Mouse (Mus musculus): ENCODE data around the gene Tnpo1.
A peak's percentile ranks its signal among the peaks of the same experiment; 100 is the strongest.
"Not testable (repeated sequence)": the region's sequence is repeated elsewhere in the genome, so short reads cannot be mapped to it uniquely, and the experiment has no call there.

Tnpo1 gene

DNA sequence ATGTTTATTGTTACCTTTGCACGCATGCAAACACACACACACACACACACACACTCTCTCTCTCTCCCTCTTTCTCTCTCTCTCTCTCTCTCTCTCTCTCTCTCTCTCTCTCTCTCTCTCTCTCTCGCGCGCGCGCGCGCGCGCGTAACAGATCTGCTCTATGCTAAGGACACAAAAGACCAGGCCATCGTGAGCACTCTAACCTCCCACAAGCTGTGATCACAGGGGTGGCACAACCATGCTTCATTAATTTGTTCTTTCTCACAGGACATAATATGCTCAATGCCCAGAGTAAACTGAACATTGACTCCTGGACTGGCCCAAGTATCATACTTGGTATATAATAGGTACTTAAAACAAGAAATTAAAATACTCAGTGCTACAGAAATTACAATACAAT is 37.0 kb downstream of the Tnpo1 start:
- DNase-seq (ENCODE audit: low spot score) = no peak

- no peak for DNase-seq (ENCODE audit: low spot score)
Observed at GRCm38 (mm10) chr13:98883774-98884173, 42.4 kb downstream of the Tnpo1 start.

GRCm38 (mm10) chr13:98881991-98882390 is 44.2 kb downstream of the Tnpo1 start:
- DNase-seq (ENCODE audit: low spot score) = no peak

DNA sequence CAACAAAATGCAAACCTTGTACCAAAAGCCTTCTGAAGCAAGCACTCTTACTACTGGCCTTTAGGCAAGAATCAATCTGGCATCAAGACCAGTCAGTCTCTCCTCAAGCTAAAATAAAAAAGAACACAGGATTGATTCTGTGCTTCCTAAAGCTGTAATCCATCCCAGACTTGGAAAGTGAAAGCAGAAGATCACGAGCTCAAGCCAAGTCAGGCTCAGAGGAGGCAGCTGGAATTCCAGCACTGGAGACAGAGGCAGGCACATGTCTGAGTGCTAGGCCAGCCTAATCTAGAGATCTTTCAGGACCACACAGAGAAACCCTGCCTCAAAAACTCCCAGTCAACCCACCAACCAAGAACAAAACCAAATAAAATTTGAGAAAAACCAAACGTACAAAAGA is 45.8 kb downstream of the Tnpo1 start:
- DNase-seq (ENCODE audit: low spot score) = no peak

GRCm38 (mm10) chr13:98879422-98879821 is 46.8 kb downstream of the Tnpo1 start:
- DNase-seq (ENCODE audit: low spot score) = no peak

DNA sequence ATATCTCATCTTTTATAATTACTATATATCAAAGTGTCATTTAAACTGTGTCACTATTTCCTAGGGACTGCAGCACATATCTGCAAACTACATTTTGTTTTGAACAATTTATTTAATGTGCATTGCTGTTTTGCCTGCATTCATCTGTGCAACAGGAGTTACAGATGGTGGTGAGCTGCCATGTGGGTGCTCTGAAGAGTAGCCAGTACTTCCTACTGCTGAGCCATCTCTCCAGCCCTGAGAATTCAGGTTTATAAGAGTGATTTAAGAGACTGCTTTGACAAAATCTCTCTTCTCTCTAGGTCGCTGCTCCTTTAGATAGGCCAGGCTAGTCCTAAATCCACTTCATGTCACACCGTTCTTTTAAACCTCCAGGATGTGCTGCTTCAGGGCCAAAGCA is 49.0 kb downstream of the Tnpo1 start:
- DNase-seq (ENCODE audit: low spot score) = no peak

GRCm38 (mm10) chr13:98874727-98875126 is 51.5 kb downstream of the Tnpo1 start:
- DNase-seq (ENCODE audit: low spot score) = no peak

DNA sequence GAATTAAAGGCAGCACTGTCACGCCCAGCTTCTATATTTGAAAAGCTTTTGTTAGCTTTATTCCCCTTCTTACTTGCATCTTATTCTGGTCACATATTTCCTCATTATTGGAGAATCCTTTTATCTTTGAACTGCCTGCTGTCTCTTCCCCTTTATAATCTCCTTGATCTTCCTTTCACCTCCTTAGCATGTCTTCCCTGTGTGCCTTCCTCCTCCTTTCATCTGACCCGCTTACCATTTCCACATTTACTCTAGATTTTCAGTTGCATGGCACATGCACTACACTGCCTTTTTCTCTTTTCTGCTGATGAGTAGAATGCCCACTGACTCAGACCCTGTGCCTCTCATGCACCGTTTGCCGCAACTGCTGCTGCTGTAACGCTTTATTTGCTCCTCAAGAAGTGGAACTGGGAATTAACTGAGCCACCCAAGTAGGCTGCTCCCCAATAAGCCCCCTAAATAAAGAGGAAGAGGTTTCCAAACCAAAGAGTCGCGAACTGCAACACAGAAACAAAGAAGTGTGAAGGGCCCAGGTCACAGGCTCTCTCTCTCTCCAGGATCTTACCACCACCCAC is 53.8 kb downstream of the Tnpo1 start:
- no peak for DNase-seq (ENCODE audit: low spot score)

DNA sequence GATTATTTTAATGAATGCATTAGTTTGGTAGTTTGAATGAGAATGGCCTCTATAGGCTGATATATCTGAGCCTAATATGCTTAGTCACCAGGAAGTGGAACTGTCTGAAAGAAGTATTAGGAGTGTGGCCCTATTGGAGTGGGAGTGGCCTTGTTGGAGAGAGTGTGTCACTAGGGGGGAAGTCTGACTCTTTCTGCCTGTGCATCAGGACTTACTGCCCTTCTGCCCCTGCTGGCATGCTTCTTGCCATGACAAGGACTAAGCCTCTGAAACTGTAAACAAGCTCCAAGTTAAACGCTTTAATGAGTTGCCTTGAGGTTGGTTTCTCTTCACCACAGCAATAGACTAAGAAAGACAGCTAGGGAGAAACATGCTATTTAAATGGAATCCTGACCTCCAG is 54.9 kb downstream of the Tnpo1 start:
- DNase-seq (ENCODE audit: low spot score) = no peak

GRCm38 (mm10) chr13:98868236-98868923 is 57.8 kb downstream of the Tnpo1 start:
- no peak for DNase-seq (ENCODE audit: low spot score)

DNA sequence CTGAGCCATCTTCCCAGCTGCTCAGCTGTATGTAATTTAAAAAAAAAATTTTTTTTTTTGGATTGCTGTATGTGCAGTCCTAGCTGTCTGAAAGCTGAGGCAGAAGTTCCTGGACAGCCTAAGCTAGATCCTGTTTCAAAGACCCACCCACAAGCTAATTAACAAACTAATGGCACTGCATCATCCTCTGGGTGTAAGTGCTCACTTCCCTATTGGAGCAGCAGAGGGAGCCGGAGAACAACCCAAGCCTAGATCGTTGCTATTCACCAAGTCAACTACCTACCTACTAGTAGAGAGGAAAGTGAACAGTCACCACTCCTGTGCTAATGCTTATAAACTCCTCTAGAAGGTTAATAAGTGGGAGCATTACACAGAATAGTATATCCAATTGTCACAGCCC is 58.4 kb downstream of the Tnpo1 start:
- DNase-seq (ENCODE audit: low spot score) = peak; percentile 45

DNA sequence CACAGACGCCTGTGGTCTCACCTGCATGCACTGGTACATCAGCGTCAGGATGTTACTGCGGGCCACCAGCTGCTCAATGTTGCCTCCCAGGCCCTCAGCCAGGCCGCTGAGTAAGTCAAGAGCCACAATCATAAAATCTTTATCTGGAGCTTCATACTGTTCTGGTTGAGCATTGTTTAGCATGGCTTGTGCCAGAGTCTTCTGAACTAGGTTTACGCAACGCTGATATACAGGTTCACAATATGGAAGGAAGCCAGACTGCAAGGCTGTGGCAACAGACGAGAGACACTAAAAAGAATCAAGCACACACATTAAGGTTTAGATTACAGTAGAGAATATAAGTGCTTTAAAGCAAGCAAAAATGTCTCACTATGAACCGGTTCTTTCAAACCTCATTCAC is 70.9 kb downstream of the Tnpo1 start:
- DNase-seq (ENCODE audit: low spot score) = peak; percentile 16

GRCm38 (mm10) chr13:98845794-98846193 is 80.4 kb downstream of the Tnpo1 start:
- no peak for DNase-seq (ENCODE audit: low spot score)

DNA sequence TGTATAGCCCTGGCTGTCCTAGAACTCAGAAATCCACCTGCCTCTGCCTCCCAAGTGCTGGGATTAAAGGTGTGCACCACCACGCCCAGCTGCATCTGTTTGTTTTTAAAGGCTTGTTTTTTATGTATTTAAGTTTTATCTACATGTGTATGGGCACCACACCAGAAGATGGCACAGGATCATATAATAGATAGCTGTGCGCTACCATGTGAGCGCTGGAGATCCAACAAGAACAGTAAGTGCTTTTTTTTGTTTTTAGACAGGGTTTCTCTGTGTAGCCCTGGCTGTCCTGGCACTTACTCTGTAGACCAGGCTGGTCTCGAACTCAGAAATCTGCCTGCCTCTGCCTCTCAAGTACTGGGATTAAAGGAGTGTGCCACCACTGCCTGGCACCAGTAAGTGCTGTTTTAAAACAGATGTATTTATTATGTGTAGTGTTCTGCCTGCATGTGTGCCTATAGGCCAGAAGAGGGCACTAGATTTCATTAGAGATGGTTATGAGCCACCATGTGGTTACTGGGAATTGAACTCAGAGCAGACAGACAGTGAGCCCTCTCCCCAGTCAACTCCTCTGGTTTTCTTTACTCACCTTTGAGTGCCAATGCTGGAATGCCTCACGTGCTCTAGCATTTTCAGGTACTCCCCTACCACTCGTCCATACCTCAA is 89.6 kb downstream of the Tnpo1 start:
- no peak for DNase-seq (ENCODE audit: low spot score)

DNA sequence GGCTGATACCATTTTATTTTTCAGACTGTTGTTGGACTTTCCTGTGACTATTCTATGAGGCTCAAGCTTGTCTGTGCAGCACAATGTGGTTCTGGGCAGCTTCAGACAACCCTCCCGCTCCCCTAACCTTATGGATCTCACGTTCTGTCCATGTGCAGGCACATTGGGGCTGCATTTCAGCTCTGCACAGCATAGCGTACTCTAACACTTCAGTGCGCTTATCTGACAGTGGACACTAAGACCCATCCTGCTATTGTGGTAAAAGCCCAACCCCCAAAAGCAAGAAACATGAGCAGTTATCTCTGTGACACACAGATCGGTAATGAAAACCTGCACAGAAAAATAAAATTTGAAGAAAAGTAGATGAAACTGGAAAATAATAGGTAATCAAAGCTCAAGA is 90.4 kb downstream of the Tnpo1 start:
- DNase-seq (ENCODE audit: low spot score) = no peak

GRCm38 (mm10) chr13:98834723-98835122 is 91.5 kb downstream of the Tnpo1 start:
- DNase-seq (ENCODE audit: low spot score) = no peak

GRCm38 (mm10) chr13:98834199-98834598 is 92.0 kb downstream of the Tnpo1 start:
- no peak for DNase-seq (ENCODE audit: low spot score)

- no peak for DNase-seq (ENCODE audit: low spot score)
Observed at GRCm38 (mm10) chr13:98832451-98833450, 93.4 kb downstream of the Tnpo1 start.

- DNase-seq (ENCODE audit: low spot score) = not testable (repeated sequence)
Observed at GRCm38 (mm10) chr13:98829026-98829425, 97.2 kb downstream of the Tnpo1 start.

DNA sequence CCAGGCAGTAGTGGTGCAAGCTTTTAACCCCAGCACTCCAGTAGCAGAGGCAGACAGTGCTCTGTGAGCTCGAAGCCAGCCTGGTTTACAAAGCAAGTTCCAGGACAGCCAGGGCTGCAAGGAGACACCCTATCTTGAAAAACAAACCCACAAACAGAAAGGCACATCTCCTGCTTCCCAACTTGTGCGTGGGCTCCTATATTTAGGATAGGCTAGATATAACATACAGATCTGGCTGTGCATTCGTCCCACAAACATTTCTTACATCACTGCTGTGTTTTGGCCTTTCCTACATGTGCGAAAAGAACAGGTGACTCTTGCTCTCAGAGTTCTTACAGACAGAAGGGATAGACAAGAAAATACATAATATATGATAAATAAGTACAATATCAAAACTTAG is 100.6 kb downstream of the Tnpo1 start:
- no peak for DNase-seq (ENCODE audit: low spot score)

- no peak for DNase-seq (ENCODE audit: low spot score)
Observed at GRCm38 (mm10) chr13:98819094-98819493, 107.1 kb downstream of the Tnpo1 start.

GRCm38 (mm10) chr13:98818205-98818604 is 108.0 kb downstream of the Tnpo1 start:
- no peak for DNase-seq (ENCODE audit: low spot score)

Measured in urinary bladder, postnatal 14 days (tissue).